In genomic region chr4:152457673-152458072, GRCm38 (mm10) we compare ENCODE assay signal across 16 mouse cellular contexts.
"Had no signal": no experiment of that assay in that cellular context is flagged by ENCODE, and none has a peak within 500 bp of the region (broad histone marks: within the 10 kb centered on the region; RNA-seq: fewer than 3 reads in every experiment).

No protein-coding gene starts in this region.

- H3K27me3 ChIP-seq: liver, embryonic 15.5 days; neural tube, embryonic 15.5 days had no signal

- H3K9me3 ChIP-seq: limb, embryonic 10.5 days; liver, embryonic 15.5 days; neural tube, embryonic 15.5 days had no signal

- H3K4me2 ChIP-seq: liver, embryonic 11.5 days; liver, embryonic 15.5 days; lung, embryonic 14.5 days; neural tube, embryonic 15.5 days had no signal

- ATAC-seq: intestine, postnatal 0 days had no signal

- H3K4me1 ChIP-seq: liver, embryonic 15.5 days had no signal

- H3K36me3 ChIP-seq: limb, embryonic 10.5 days; liver, embryonic 15.5 days; neural tube, embryonic 15.5 days had no signal

- H3K4me3 ChIP-seq: limb, embryonic 10.5 days; liver, embryonic 15.5 days; neural tube, embryonic 15.5 days had no signal

- H3K27ac ChIP-seq: limb, embryonic 10.5 days; liver, embryonic 15.5 days; macrophage had no signal

- H3K9ac ChIP-seq: liver, embryonic 15.5 days; lung, embryonic 14.5 days; neural tube, embryonic 15.5 days had no signal

- DNase-seq: kidney, adult 8-10 months; kidney, postnatal 25 days; layer of hippocampus, adult 9-11 months; lung, embryonic 14.5 days; lung, postnatal 14 days; midbrain, embryonic 14.5 days; right cerebral cortex, postnatal 4 days; spleen, adult 18-20 months; thymus, adult 2 months; thymus, postnatal 25 days had no signal
